Mouse (Mus musculus): Measurements from ENCODE around the gene Slc4a5.

- TF ChIP-seq CTCF (IDR thresholded peaks at IDR 0.05 in 2 of 3, conservative IDR thresholded peaks at IDR 0.05 in 1 of 3; ENCODE audit: control insufficient read depth in 1 of 3, insufficient read depth in 1 of 3, low read depth in 2 of 3, low read length in 3 of 3, poor library complexity in 1 of 3, severe bottlenecking in 1 of 3) = no peak
- TF ChIP-seq USF2 (IDR thresholded peaks at IDR 0.05; ENCODE audit: borderline replicate concordance in 1 of 2, insufficient read depth in 1 of 2, low read depth in 1 of 2, low read length in 2 of 2) = no peak
- TF ChIP-seq MAX (IDR thresholded peaks at IDR 0.05; ENCODE audit: low read length) = no peak
- TF ChIP-seq TAL1 (IDR thresholded peaks at IDR 0.05; ENCODE audit: low read length) = no peak
- TF ChIP-seq GATA1 (IDR thresholded peaks at IDR 0.05; ENCODE audit: low read depth, low read length) = no peak
- no peak for TF ChIP-seq TBP (IDR thresholded peaks at IDR 0.05; ENCODE audit: low read depth, low read length)
- no peak for TF ChIP-seq GABPA (IDR thresholded peaks at IDR 0.05; ENCODE audit: low read depth, low read length)
- TF ChIP-seq TCF12 (IDR thresholded peaks at IDR 0.05; ENCODE audit: low read depth, low read length) = no peak
- TF ChIP-seq BHLHE40 (IDR thresholded peaks at IDR 0.05; ENCODE audit: borderline replicate concordance, low read depth, low read length) = no peak
- TF ChIP-seq CHD2 (IDR thresholded peaks at IDR 0.05; ENCODE audit: low read length) = no peak
- TF ChIP-seq USF1 (IDR thresholded peaks at IDR 0.05; ENCODE audit: low read depth, low read length) = no peak
- TF ChIP-seq ZKSCAN1 (IDR thresholded peaks at IDR 0.05; ENCODE audit: low read depth, low read length) = no peak
These were observed 11.6 kb upstream of the Slc4a5 start for GRCm38 (mm10) chr6:83208050-83208400.
